ENCODE assay signal across 13 mouse cellular contexts in the genomic region with DNA sequence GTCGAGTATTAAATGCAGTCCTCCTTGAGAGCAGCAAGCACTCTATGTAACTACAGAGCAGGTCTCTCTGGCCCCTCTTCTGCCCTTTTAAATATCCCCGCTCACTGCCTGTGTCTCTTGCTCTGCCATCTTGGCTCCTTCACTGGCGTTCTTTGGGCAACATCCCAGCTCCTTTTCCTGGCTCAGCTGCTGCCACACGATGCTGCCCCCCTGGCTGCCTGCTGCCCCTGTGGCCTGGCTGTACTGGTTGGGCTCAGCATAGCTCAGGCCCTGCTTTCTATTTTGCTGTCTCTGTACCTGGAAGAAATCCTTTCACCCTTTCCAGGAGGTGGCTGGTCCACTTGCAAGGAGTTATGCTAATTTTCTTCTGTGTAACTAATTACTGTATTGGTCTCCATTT. TPM values are rescaled to one million over a fixed set of nuclear protein-coding genes. Genes with fewer than 3 reads are reported as not detected.
DNase-seq lines count a peak whose midpoint lies in the region; ATAC-seq and TF ChIP-seq lines count a peak whose summit lies in the region.
"Had no signal": no experiment of that assay in that cellular context is flagged by ENCODE, and none has a peak within 500 bp of the region (broad histone marks: within the 10 kb centered on the region; RNA-seq: fewer than 3 reads in every experiment).

No protein-coding gene starts in this region.

- TF ChIP-seq CTCF in cerebellum, adult 2 months (IDR thresholded peaks at IDR 0.05; ENCODE audit: borderline replicate concordance, insufficient read depth, low read depth, low read length), result no peak
- TF ChIP-seq CTCF in gastrocnemius, adult 2 months (IDR thresholded peaks at IDR 0.05), result peak; percentile 71

- peak overlapping the region; percentile 41 for H3K27ac ChIP-seq in forebrain, embryonic 15.5 days (replicated peaks)
- no peak overlapping the region for H3K27ac ChIP-seq in forebrain, embryonic 12.5 days
- H3K27ac ChIP-seq in kidney, embryonic 15.5 days, result no peak overlapping the region
- H3K27ac ChIP-seq in cerebellum, adult 2 months (ENCODE audit: insufficient read depth, low read length), result no peak overlapping the region
- H3K27ac ChIP-seq in gastrocnemius, adult 2 months, result peak overlapping the region; percentile 56; the same call in 1 of the 2 replicates
- H3K27ac ChIP-seq: intestine, embryonic 15.5 days; neural tube, embryonic 12.5 days had no signal

- ATAC-seq in forebrain, embryonic 15.5 days (replicated peaks), result no peak
- ATAC-seq in forebrain, embryonic 12.5 days (ENCODE audit: low FRiP score), result no peak
- ATAC-seq in kidney, embryonic 15.5 days (replicated peaks; ENCODE audit: low FRiP score), result no peak
- ATAC-seq: intestine, embryonic 15.5 days had no signal

- H3K4me2 ChIP-seq in forebrain, embryonic 15.5 days (replicated peaks), result no peak overlapping the region
- no peak overlapping the region for H3K4me2 ChIP-seq in forebrain, embryonic 12.5 days
- no peak overlapping the region for H3K4me2 ChIP-seq in kidney, embryonic 15.5 days
- H3K4me2 ChIP-seq: intestine, embryonic 15.5 days; liver, embryonic 11.5 days; neural tube, embryonic 12.5 days had no signal

- no peaks in the 10 kb centered on the region for H3K27me3 ChIP-seq in forebrain, embryonic 15.5 days
- no peaks in the 10 kb centered on the region for H3K27me3 ChIP-seq in forebrain, embryonic 12.5 days
- no peaks in the 10 kb centered on the region for H3K27me3 ChIP-seq in kidney, embryonic 15.5 days
- H3K27me3 ChIP-seq in cerebellum, adult 2 months (ENCODE audit: control insufficient read depth, insufficient read depth, low read length), result no peaks in the 10 kb centered on the region
- H3K27me3 ChIP-seq: intestine, embryonic 15.5 days; neural tube, embryonic 12.5 days had no signal

- peaks cover 49% of the 10 kb centered on the region for H3K4me1 ChIP-seq in forebrain, embryonic 15.5 days
- peaks cover 8% of the 10 kb centered on the region for H3K4me1 ChIP-seq in forebrain, embryonic 12.5 days
- 0 out of 2 replicates have a peak, but pooled peaks cover 3% of the 10 kb centered on the region for H3K4me1 ChIP-seq in kidney, embryonic 15.5 days
- peaks cover 8% of the 10 kb centered on the region for H3K4me1 ChIP-seq in cerebellum, adult 2 months (ENCODE audit: control insufficient read depth, insufficient read depth, low read length)
- H3K4me1 ChIP-seq: intestine, embryonic 15.5 days had no signal

- peak; percentile 7 to 24 for DNase-seq in kidney, postnatal 4 days
- peak; percentile 30 to 47 for DNase-seq in cerebellum, adult 2 months
- peak; percentile 89 for DNase-seq in gastrocnemius, adult 2 months
- no peak for DNase-seq in frontal cortex, postnatal 36 days (ENCODE audit: low spot score in 2 of 2)
- DNase-seq in adrenal gland, postnatal 4 days (ENCODE audit: low spot score in 2 of 2), result no peak
- DNase-seq: B cell, adult 2 months; midbrain, embryonic 14.5 days had no signal

- H3K9me3 ChIP-seq in forebrain, embryonic 15.5 days, result no peaks in the 10 kb centered on the region
- no peaks in the 10 kb centered on the region for H3K9me3 ChIP-seq in forebrain, embryonic 12.5 days
- H3K9me3 ChIP-seq in kidney, embryonic 15.5 days (replicated peaks), result no peaks in the 10 kb centered on the region
- H3K9me3 ChIP-seq: intestine, embryonic 15.5 days; neural tube, embryonic 12.5 days had no signal

- intact Hi-C loops in gastrocnemius, adult 2 months (cut with DNase I), result loop anchor here (2.0 kb wide), 1 partner anchor 44 kb away; no protein-coding TSS in a partner anchor

- no peak for TF ChIP-seq POLR2A in cerebellum, adult 2 months (IDR thresholded peaks at IDR 0.05; ENCODE audit: borderline replicate concordance, insufficient read depth, low read length)

- H3K36me3 ChIP-seq in forebrain, embryonic 15.5 days, result peaks cover 46% of the 10 kb centered on the region
- peaks cover 73% of the 10 kb centered on the region for H3K36me3 ChIP-seq in forebrain, embryonic 12.5 days (replicated peaks)
- H3K36me3 ChIP-seq in kidney, embryonic 15.5 days, result no peaks in the 10 kb centered on the region
- H3K36me3 ChIP-seq: intestine, embryonic 15.5 days had no signal

- WGBS in forebrain, embryonic 15.5 days, result 67% methylated on average over 4 of the region's 4 CpGs
- WGBS in forebrain, embryonic 12.5 days, result 89% methylated on average over 4 of the region's 4 CpGs
- WGBS in kidney, embryonic 15.5 days, result 91% methylated on average over 4 of the region's 4 CpGs
- WGBS in cerebellum, adult 2 months, result 25% methylated on average over 4 of the region's 4 CpGs

- H3K4me3 ChIP-seq in forebrain, embryonic 15.5 days, result no peak overlapping the region
- H3K4me3 ChIP-seq in forebrain, embryonic 12.5 days (replicated peaks), result no peak overlapping the region
- no peak overlapping the region for H3K4me3 ChIP-seq in kidney, embryonic 15.5 days (replicated peaks)
- no peak overlapping the region for H3K4me3 ChIP-seq in cerebellum, adult 2 months (replicated peaks; ENCODE audit: insufficient read depth, low read depth, low read length)
- H3K4me3 ChIP-seq in gastrocnemius, adult 2 months, result no peak overlapping the region
- H3K4me3 ChIP-seq: intestine, embryonic 15.5 days; neural tube, embryonic 12.5 days had no signal

- H3K9ac ChIP-seq in forebrain, embryonic 15.5 days (replicated peaks), result no peak overlapping the region
- H3K9ac ChIP-seq in forebrain, embryonic 12.5 days, result no peak overlapping the region
- H3K9ac ChIP-seq in kidney, embryonic 15.5 days, result no peak overlapping the region
- H3K9ac ChIP-seq: intestine, embryonic 15.5 days; neural tube, embryonic 12.5 days had no signal

RNA-seq across cellular contexts. Expression of a gene that starts 41.8 kb away (rescaled TPM):
- 216 and 226 TPM in 2 replicates for polyA plus RNA-seq in forebrain, embryonic 15.5 days (2015; fragmentation: Nextera tagmentation; extraction: Ambion mirVana)
- polyA plus RNA-seq in forebrain, embryonic 12.5 days (2016; fragmentation: Nextera tagmentation; extraction: Ambion mirVana), result 109 and 134 TPM in 2 replicates
- 6.8 and 7.7 TPM in 2 replicates for polyA plus RNA-seq in kidney, embryonic 15.5 days (2015; fragmentation: Nextera tagmentation; extraction: Ambion mirVana)
- 24.2 and 26.5 TPM in 2 replicates for polyA plus RNA-seq in cerebellum, adult 2 months (2012; rRNA removed)
- total RNA-seq in gastrocnemius, adult 2 months (2021), result 1 to 10 TPM in 1 of 2 experiments, under 1 TPM in 1; 0.98 to 2.9 TPM
- 10 to 100 TPM; 10.8 to 16.0 TPM for total RNA-seq in adrenal gland, postnatal 4 days (2021)

Comparison
In these comparisons a context has a peak if more than half of its experiments do, and no peak if none do; other contexts are left out.
1. H3K27ac ChIP-seq: peak in forebrain, embryonic 15.5 days (single experiment) and gastrocnemius, adult 2 months (single experiment); none in forebrain, embryonic 12.5 days (single experiment), kidney, embryonic 15.5 days (single experiment) and cerebellum, adult 2 months (single experiment).
2. DNase-seq: peak in kidney, postnatal 4 days (2 of 2), cerebellum, adult 2 months (2 of 2) and gastrocnemius, adult 2 months (single experiment); none in frontal cortex, postnatal 36 days (0 of 2) and adrenal gland, postnatal 4 days (0 of 2).